Mouse (Mus musculus): ENCODE data around the gene Tbx1. TPM values are rescaled to one million over a fixed set of nuclear protein-coding genes. Genes with fewer than 3 reads are reported as not detected.

The Tbx1 gene
- polyA plus RNA-seq, 1 experiment from 2014 or later = 0.28 TPM

DNA sequence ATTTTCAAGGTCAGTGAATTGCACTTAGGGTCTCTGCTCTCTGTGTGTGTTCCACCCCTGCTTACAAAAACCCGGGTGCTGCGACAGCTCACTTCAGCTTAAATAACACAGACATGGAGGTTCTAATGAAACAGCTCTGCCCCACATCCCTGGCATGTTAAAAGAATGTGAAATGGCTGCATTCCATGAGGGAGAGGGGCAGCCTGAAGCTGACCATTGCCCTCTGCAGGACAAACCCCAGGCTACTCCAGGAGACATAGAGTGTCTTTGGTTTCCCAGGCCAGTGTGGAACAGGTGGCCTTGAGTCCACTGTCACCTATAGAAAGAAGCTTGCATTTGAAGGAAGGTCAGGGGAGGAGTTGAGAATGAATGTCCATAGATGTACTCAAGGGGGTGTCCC lies 10.1 kb downstream of the Tbx1 start:
- Histone ChIP-seq H3K4me1 (replicated peaks; ENCODE audit: control insufficient read depth, insufficient read depth, low read length) (peaks cover 17% of the 10 kb centered on the region), H3K27ac (ENCODE audit: low read length) (no peak overlapping the region), H3K27me3 (replicated peaks; ENCODE audit: control insufficient read depth, insufficient read depth, low read length) (peaks cover 66% of the 10 kb centered on the region), H3K9ac (replicated peaks; ENCODE audit: low read depth, low read length) (no peak overlapping the region), H3K4me2 (ENCODE audit: low read length) (no peak overlapping the region), H3K9me3 (ENCODE audit: control insufficient read depth, low read length) (no peaks in the 10 kb centered on the region), H3K36me3 (ENCODE audit: control insufficient read depth, insufficient read depth) (no peaks in the 10 kb centered on the region), H3K4me3 (replicated peaks; ENCODE audit: low read length) (no peak overlapping the region)
- WGBS = 17% methylated on average over 2 of the region's 2 CpGs
- no peak for ATAC-seq

DNA sequence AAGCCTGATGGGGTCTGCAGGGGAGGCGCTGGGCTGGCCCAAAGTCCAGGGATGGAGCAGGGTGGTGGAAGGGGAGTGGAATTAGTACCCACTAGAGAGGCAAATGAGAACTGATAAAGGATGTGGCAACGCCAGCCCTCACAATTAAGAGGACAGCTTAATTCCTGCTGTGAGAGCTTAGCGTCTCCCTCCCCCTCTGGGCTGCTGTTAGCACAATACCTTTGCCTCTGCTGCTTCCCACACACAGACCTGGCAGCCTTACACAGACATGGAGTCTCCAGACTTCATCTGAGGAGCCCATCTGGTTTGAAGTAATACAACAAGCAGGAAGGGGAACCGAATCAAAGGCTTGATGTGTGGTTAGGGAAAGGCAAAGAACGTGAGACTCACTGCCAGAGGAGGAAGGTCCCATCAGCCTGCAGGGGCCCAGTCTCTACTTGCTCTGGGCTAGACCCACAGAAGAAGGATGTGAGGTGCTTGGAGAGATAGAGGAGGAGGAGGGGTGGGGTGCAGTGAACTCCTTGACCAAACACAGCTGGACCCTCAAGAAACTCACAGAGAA lies 12.8 kb downstream of the Tbx1 start:
- ATAC-seq = no peak

DNA sequence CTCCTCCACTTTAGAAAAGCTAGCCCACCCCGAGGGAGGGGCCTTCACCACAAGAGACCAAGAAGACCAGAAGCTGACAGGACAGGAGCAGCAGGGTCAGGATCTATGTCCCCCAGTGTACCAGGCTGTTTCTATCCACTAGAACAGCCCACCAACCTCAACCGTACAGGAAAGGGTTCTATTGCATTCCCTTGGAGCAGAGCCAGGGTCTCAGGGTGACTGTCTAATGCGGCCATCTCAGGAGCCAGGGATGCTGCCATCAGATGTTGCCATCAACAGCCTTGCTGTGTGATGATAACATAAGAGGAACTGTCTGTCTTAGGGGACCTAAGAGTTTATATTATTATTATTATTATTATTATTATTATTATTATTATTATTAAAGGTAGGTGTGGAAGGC lies 13.4 kb downstream of the Tbx1 start:
- H3K36me3 ChIP-seq (ENCODE audit: control insufficient read depth, insufficient read depth) = no peaks in the 10 kb centered on the region
- no peak overlapping the region for H3K9ac ChIP-seq (replicated peaks; ENCODE audit: low read depth, low read length)
- no peak overlapping the region for H3K27ac ChIP-seq (ENCODE audit: low read length)
- WGBS = 22% methylated on average over 3 of the region's 3 CpGs
- ATAC-seq = no peak
- H3K4me3 ChIP-seq (replicated peaks; ENCODE audit: low read length) = no peak overlapping the region
- no peaks in the 10 kb centered on the region for H3K9me3 ChIP-seq (ENCODE audit: control insufficient read depth, low read length)
- peaks cover 10% of the 10 kb centered on the region for H3K4me1 ChIP-seq (replicated peaks; ENCODE audit: control insufficient read depth, insufficient read depth, low read length)
- H3K27me3 ChIP-seq (replicated peaks; ENCODE audit: control insufficient read depth, insufficient read depth, low read length) = peaks cover 33% of the 10 kb centered on the region
- no peak overlapping the region for H3K4me2 ChIP-seq (ENCODE audit: low read length)

More for the DNA sequence above, 12.8 kb downstream of the Tbx1 start:
- Histone ChIP-seq H3K36me3 (ENCODE audit: control insufficient read depth, insufficient read depth) (no peaks in the 10 kb centered on the region), H3K27me3 (replicated peaks; ENCODE audit: control insufficient read depth, insufficient read depth, low read length) (peaks cover 39% of the 10 kb centered on the region), H3K27ac (ENCODE audit: low read length) (no peak overlapping the region), H3K4me2 (ENCODE audit: low read length) (no peak overlapping the region), H3K9me3 (ENCODE audit: control insufficient read depth, low read length) (no peaks in the 10 kb centered on the region), H3K4me3 (replicated peaks; ENCODE audit: low read length) (no peak overlapping the region), H3K9ac (replicated peaks; ENCODE audit: low read depth, low read length) (no peak overlapping the region), H3K4me1 (replicated peaks; ENCODE audit: control insufficient read depth, insufficient read depth, low read length) (peaks cover 16% of the 10 kb centered on the region)
- 2% methylated on average over 5 of the region's 5 CpGs for WGBS

GRCm38 (mm10) chr16:18574196-18574595 lies 16.3 kb downstream of the Tbx1 start:
- Histone ChIP-seq H3K27me3 (replicated peaks; ENCODE audit: control insufficient read depth, insufficient read depth, low read length) (peaks cover 5% of the 10 kb centered on the region), H3K9me3 (ENCODE audit: control insufficient read depth, low read length) (no peaks in the 10 kb centered on the region), H3K9ac (replicated peaks; ENCODE audit: low read depth, low read length) (no peak overlapping the region), H3K4me1 (replicated peaks; ENCODE audit: control insufficient read depth, insufficient read depth, low read length) (no peaks in the 10 kb centered on the region), H3K36me3 (ENCODE audit: control insufficient read depth, insufficient read depth) (no peaks in the 10 kb centered on the region), H3K4me2 (ENCODE audit: low read length) (no peak overlapping the region), H3K4me3 (replicated peaks; ENCODE audit: low read length) (no peak overlapping the region), H3K27ac (ENCODE audit: low read length) (no peak overlapping the region)
- 74% methylated on average over 8 of the region's 8 CpGs for WGBS
- no peak for ATAC-seq

- H3K4me2 ChIP-seq (ENCODE audit: low read length) = no peak overlapping the region
- no peak for ATAC-seq
- no peaks in the 10 kb centered on the region for H3K36me3 ChIP-seq (ENCODE audit: control insufficient read depth, insufficient read depth)
- H3K4me3 ChIP-seq (replicated peaks; ENCODE audit: low read length) = no peak overlapping the region
- no peaks in the 10 kb centered on the region for H3K27me3 ChIP-seq (replicated peaks; ENCODE audit: control insufficient read depth, insufficient read depth, low read length)
- 66% methylated on average over 7 of the region's 7 CpGs for WGBS
- no peak overlapping the region for H3K9ac ChIP-seq (replicated peaks; ENCODE audit: low read depth, low read length)
- no peaks in the 10 kb centered on the region for H3K4me1 ChIP-seq (replicated peaks; ENCODE audit: control insufficient read depth, insufficient read depth, low read length)
- H3K27ac ChIP-seq (ENCODE audit: low read length) = no peak overlapping the region
- no peaks in the 10 kb centered on the region for H3K9me3 ChIP-seq (ENCODE audit: control insufficient read depth, low read length)
Observed at GRCm38 (mm10) chr16:18568599-18568998, 21.9 kb downstream of the Tbx1 start.

GRCm38 (mm10) chr16:18564472-18564871 lies 26.0 kb downstream of the Tbx1 start:
- no peak overlapping the region for H3K4me2 ChIP-seq (ENCODE audit: low read length)
- H3K9me3 ChIP-seq (ENCODE audit: control insufficient read depth, low read length) = no peaks in the 10 kb centered on the region

GRCm38 (mm10) chr16:18556461-18556860 lies 34.0 kb downstream of the Tbx1 start:
- Histone ChIP-seq H3K4me2 (ENCODE audit: low read length) (no peak overlapping the region), H3K27ac (ENCODE audit: low read length) (no peak overlapping the region), H3K9ac (replicated peaks; ENCODE audit: low read depth, low read length) (no peak overlapping the region), H3K4me1 (replicated peaks; ENCODE audit: control insufficient read depth, insufficient read depth, low read length) (no peaks in the 10 kb centered on the region), H3K9me3 (ENCODE audit: control insufficient read depth, low read length) (no peaks in the 10 kb centered on the region), H3K27me3 (replicated peaks; ENCODE audit: control insufficient read depth, insufficient read depth, low read length) (no peaks in the 10 kb centered on the region), H3K4me3 (replicated peaks; ENCODE audit: low read length) (no peak overlapping the region), H3K36me3 (ENCODE audit: control insufficient read depth, insufficient read depth) (no peaks in the 10 kb centered on the region)
- ATAC-seq = no peak
- 89% methylated on average over 3 of the region's 3 CpGs for WGBS

More at GRCm38 (mm10) chr16:18564472-18564871, 26.0 kb downstream of the Tbx1 start:
- H3K9ac ChIP-seq (replicated peaks; ENCODE audit: low read depth, low read length) = no peak overlapping the region
- no peak for ATAC-seq
- 74% methylated on average over 2 of the region's 2 CpGs for WGBS
- H3K4me1 ChIP-seq (replicated peaks; ENCODE audit: control insufficient read depth, insufficient read depth, low read length) = no peaks in the 10 kb centered on the region
- no peak overlapping the region for H3K27ac ChIP-seq (ENCODE audit: low read length)
- no peaks in the 10 kb centered on the region for H3K27me3 ChIP-seq (replicated peaks; ENCODE audit: control insufficient read depth, insufficient read depth, low read length)
- H3K36me3 ChIP-seq (ENCODE audit: control insufficient read depth, insufficient read depth) = no peaks in the 10 kb centered on the region
- H3K4me3 ChIP-seq (replicated peaks; ENCODE audit: low read length) = no peak overlapping the region

DNA sequence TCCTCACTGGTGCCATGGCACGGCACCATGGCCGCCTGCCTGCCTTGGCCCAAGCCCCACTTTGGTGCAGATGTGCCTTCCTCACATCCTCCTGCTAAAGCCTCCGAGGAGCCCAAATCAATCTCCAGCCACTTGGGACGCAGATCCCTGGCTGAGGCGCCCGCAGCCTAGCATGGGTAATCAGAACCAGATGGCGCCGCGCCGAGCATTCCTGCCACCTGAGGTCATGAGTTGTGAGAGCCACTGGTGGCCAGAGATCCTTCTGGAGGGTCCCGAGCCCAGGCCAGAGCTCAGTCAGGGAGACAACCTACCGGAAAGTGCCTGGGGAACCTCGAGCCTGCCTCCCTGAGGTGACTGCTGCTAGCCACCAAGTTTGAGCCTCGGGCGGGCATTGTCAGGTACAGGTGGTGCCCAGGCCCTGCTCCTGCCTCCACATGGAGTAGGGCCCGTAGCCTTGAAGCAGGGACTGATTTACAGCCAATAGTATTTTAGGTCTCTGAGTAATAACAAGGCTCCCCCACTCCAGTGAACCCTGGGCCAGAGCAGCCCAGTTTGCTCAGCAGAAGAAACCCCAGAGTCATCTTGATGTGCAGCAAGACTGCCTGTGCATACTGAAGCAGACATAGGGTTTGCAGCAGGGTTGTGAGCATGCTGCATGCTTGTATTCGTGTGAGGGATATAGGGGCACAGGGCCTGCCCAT lies 35.1 kb downstream of the Tbx1 start:
- Histone ChIP-seq H3K9ac (replicated peaks; ENCODE audit: low read depth, low read length) (no peak overlapping the region), H3K4me3 (replicated peaks; ENCODE audit: low read length) (no peak overlapping the region), H3K4me2 (ENCODE audit: low read length) (no peak overlapping the region), H3K27me3 (replicated peaks; ENCODE audit: control insufficient read depth, insufficient read depth, low read length) (no peaks in the 10 kb centered on the region), H3K36me3 (ENCODE audit: control insufficient read depth, insufficient read depth) (no peaks in the 10 kb centered on the region), H3K9me3 (ENCODE audit: control insufficient read depth, low read length) (no peaks in the 10 kb centered on the region), H3K27ac (ENCODE audit: low read length) (no peak overlapping the region), H3K4me1 (replicated peaks; ENCODE audit: control insufficient read depth, insufficient read depth, low read length) (no peaks in the 10 kb centered on the region)
- 88% methylated on average over 17 of the region's 17 CpGs for WGBS
- no peak for ATAC-seq

DNA sequence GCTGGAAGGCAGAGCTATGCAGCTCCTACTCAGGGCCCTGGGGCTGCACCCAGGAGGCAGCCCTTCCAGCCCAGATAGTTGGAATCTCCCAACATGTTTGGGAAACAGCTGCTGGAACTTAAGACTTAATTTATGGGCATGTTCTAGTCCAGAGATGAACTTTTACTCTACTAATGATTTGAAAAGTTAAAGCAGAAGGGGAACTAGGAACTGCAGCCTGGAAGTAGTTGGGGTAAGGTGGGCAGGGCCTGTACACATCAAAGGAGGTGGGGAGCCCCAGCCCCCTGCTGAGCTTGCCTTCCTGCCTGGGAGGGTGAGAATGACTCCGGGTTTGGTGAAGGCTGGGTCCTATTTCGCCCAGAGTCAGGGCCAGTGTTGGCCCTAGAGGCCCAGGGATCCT lies 35.8 kb downstream of the Tbx1 start:
- H3K9me3 ChIP-seq (ENCODE audit: control insufficient read depth, low read length) = no peaks in the 10 kb centered on the region
- no peak overlapping the region for H3K9ac ChIP-seq (replicated peaks; ENCODE audit: low read depth, low read length)
- no peak overlapping the region for H3K4me2 ChIP-seq (ENCODE audit: low read length)
- no peak for ATAC-seq
- no peaks in the 10 kb centered on the region for H3K36me3 ChIP-seq (ENCODE audit: control insufficient read depth, insufficient read depth)
- no peak overlapping the region for H3K27ac ChIP-seq (ENCODE audit: low read length)
- H3K4me1 ChIP-seq (replicated peaks; ENCODE audit: control insufficient read depth, insufficient read depth, low read length) = no peaks in the 10 kb centered on the region
- WGBS = 69% methylated on average over 2 of the region's 2 CpGs
- H3K4me3 ChIP-seq (replicated peaks; ENCODE audit: low read length) = no peak overlapping the region
- no peaks in the 10 kb centered on the region for H3K27me3 ChIP-seq (replicated peaks; ENCODE audit: control insufficient read depth, insufficient read depth, low read length)
